Mouse (Mus musculus) limb, embryonic 10.5 days (tissue): ENCODE data around the gene Ccdc88b. TPM values are rescaled to one million over a fixed set of nuclear protein-coding genes. Genes with fewer than 3 reads are reported as not detected.
A peak's percentile ranks its signal among the peaks of the same experiment; 100 is the strongest.

Experiments used
- DNase-seq: peaks from one replicate; pipeline ENCODE4 v3.0.0-alpha.2; 2017; ENCODE audit warnings: low spot score
- H3K27ac ChIP-seq: fragments of 300-500 bp; sonication (generic); 2 replicates; pipeline ENCODE4 v1.5.1; 2016; ENCODE audit warnings: mild to moderate bottlenecking
- H3K27me3 ChIP-seq: fragments of 300-500 bp; sonication (generic); 2 replicates; pipeline ENCODE4 v1.6.1; 2016; ENCODE audit warnings: low read depth, mild to moderate bottlenecking; ENCODE audit not compliant: poor library complexity, severe bottlenecking
- H3K36me3 ChIP-seq: fragments of 300-500 bp; sonication (generic); 2 replicates; pipeline ENCODE4 v1.6.1; 2016; ENCODE audit warnings: mild to moderate bottlenecking, moderate library complexity
- H3K4me1 ChIP-seq: fragments of 300-500 bp; sonication (generic); 2 replicates; pipeline ENCODE4 v1.6.1; 2016
- H3K4me3 ChIP-seq: fragments of 300-500 bp; sonication (generic); 2 replicates; pipeline ENCODE4 v1.5.1; 2016; ENCODE audit warnings: mild to moderate bottlenecking, moderate library complexity
- H3K9me3 ChIP-seq: fragments of 300-500 bp; sonication (generic); replicated peaks from 2 replicates; pipeline ENCODE4 v1.6.1; 2016; ENCODE audit warnings: mild to moderate bottlenecking
- WGBS: fragments of 180-500 bp; shearing (Covaris S2); methylation state at CpG from one replicate; pipeline ENCODE4 v1.1.7; 2016; 5-methylcytosine and 5-hydroxymethylcytosine counted together
- polyA plus RNA-seq: library from polyadenylated mRNA; unstranded; fragments of >200 nt; fragmentation: Nextera tagmentation; extraction: Ambion mirVana; gene quantifications from 2 replicates; pipeline ENCODE4 v1.2.1, GENCODE M21; 2016

The Ccdc88b gene
- polyA plus RNA-seq, 1 experiment from 2014 or later = 0.61 TPM

- Histone ChIP-seq H3K4me1 (peaks cover 25% of the 10 kb centered on the region), H3K9me3 (no peaks in the 10 kb centered on the region), H3K36me3 (no peaks in the 10 kb centered on the region), H3K4me3 (no peak overlapping the region), H3K27me3 (peaks cover 81% of the 10 kb centered on the region), H3K27ac (no peak overlapping the region)
- 84% methylated on average over 12 of the region's 12 CpGs for WGBS
- no peak for DNase-seq
These were observed 3.4 kb downstream of the Ccdc88b start for GRCm38 (mm10) chr19:6854658-6855057.

- H3K9me3 ChIP-seq = no peaks in the 10 kb centered on the region
- H3K27ac ChIP-seq = no peak overlapping the region
- peaks cover 25% of the 10 kb centered on the region for H3K4me1 ChIP-seq
- WGBS = 70% methylated on average over 8 of the region's 8 CpGs
- H3K4me3 ChIP-seq = no peak overlapping the region
- DNase-seq = no peak
- peaks cover 88% of the 10 kb centered on the region for H3K27me3 ChIP-seq
- H3K36me3 ChIP-seq = no peaks in the 10 kb centered on the region
These were observed 4.1 kb downstream of the Ccdc88b start for GRCm38 (mm10) chr19:6853903-6854302.

- H3K27ac ChIP-seq = no peak overlapping the region
- peaks cover 37% of the 10 kb centered on the region for H3K4me1 ChIP-seq
These were observed 5.4 kb downstream of the Ccdc88b start for GRCm38 (mm10) chr19:6852393-6853305.

GRCm38 (mm10) chr19:6851497-6851896 lies 6.5 kb downstream of the Ccdc88b start:
- H3K4me1 ChIP-seq = peaks cover 33% of the 10 kb centered on the region
- peaks cover 97% of the 10 kb centered on the region for H3K27me3 ChIP-seq
- H3K9me3 ChIP-seq = no peaks in the 10 kb centered on the region
- no peak for DNase-seq
- H3K4me3 ChIP-seq = no peak overlapping the region
- 84% methylated on average over 3 of the region's 3 CpGs for WGBS
- no peaks in the 10 kb centered on the region for H3K36me3 ChIP-seq
- H3K27ac ChIP-seq = no peak overlapping the region

More at GRCm38 (mm10) chr19:6852393-6853305, 5.4 kb downstream of the Ccdc88b start:
- no peaks in the 10 kb centered on the region for H3K36me3 ChIP-seq
- peaks cover 97% of the 10 kb centered on the region for H3K27me3 ChIP-seq
- H3K4me3 ChIP-seq = no peak overlapping the region
- 80% methylated on average over 21 of the region's 21 CpGs for WGBS
- no peaks in the 10 kb centered on the region for H3K9me3 ChIP-seq
- no peak for DNase-seq

- Histone ChIP-seq H3K9me3 (no peaks in the 10 kb centered on the region), H3K4me1 (peaks cover 17% of the 10 kb centered on the region), H3K27ac (no peak overlapping the region), H3K4me3 (no peak overlapping the region), H3K36me3 (no peaks in the 10 kb centered on the region), H3K27me3 (peaks cover 98% of the 10 kb centered on the region)
- WGBS = 74% methylated on average over 23 of the region's 23 CpGs
- DNase-seq = no peak
These were observed 8.4 kb downstream of the Ccdc88b start for GRCm38 (mm10) chr19:6849506-6850068.

- 4% methylated on average over 31 of the region's 31 CpGs for WGBS
- Histone ChIP-seq H3K27ac (peak overlapping the region; percentile 30; the same call in 1 of the 2 replicates), H3K36me3 (no peaks in the 10 kb centered on the region), H3K4me3 (peak overlapping the region; percentile 38), H3K9me3 (no peaks in the 10 kb centered on the region), H3K4me1 (peaks cover 15% of the 10 kb centered on the region), H3K27me3 (peaks cover 98% of the 10 kb centered on the region)
- DNase-seq = no peak
These were observed 10.0 kb downstream of the Ccdc88b start for GRCm38 (mm10) chr19:6847841-6848517.

- no peak overlapping the region for H3K27ac ChIP-seq
- H3K4me1 ChIP-seq = peaks cover 17% of the 10 kb centered on the region
- no peak for DNase-seq
- peaks cover 100% of the 10 kb centered on the region for H3K27me3 ChIP-seq
- H3K4me3 ChIP-seq = no peak overlapping the region
- no peaks in the 10 kb centered on the region for H3K36me3 ChIP-seq
- H3K9me3 ChIP-seq = no peaks in the 10 kb centered on the region
- 86% methylated on average over 4 of the region's 4 CpGs for WGBS
These were observed 12.0 kb downstream of the Ccdc88b start for GRCm38 (mm10) chr19:6846050-6846449.

GRCm38 (mm10) chr19:6842353-6842752 lies 15.7 kb downstream of the Ccdc88b start:
- Histone ChIP-seq H3K9me3 (no peaks in the 10 kb centered on the region), H3K27ac (no peak overlapping the region), H3K4me3 (no peak overlapping the region), H3K27me3 (peaks cover 100% of the 10 kb centered on the region), H3K4me1 (peaks cover 25% of the 10 kb centered on the region), H3K36me3 (0 out of 2 replicates have a peak, but pooled peaks cover 2% of the 10 kb centered on the region)
- WGBS = 85% methylated on average over 1 of the region's 1 CpGs
- DNase-seq = no peak

- H3K27ac ChIP-seq = no peak overlapping the region
- WGBS = 22% methylated on average over 3 of the region's 3 CpGs
- peaks cover 100% of the 10 kb centered on the region for H3K27me3 ChIP-seq
- no peaks in the 10 kb centered on the region for H3K9me3 ChIP-seq
- H3K36me3 ChIP-seq = 0 out of 2 replicates have a peak, but pooled peaks cover 2% of the 10 kb centered on the region
- no peak overlapping the region for H3K4me3 ChIP-seq
- peaks cover 25% of the 10 kb centered on the region for H3K4me1 ChIP-seq
- no peak for DNase-seq
These were observed 16.8 kb downstream of the Ccdc88b start for GRCm38 (mm10) chr19:6841292-6841597.

GRCm38 (mm10) chr19:6840475-6841291 lies 17.3 kb downstream of the Ccdc88b start, which contains the start of gene Rps6ka4:
Rps6ka4 (minus strand) TSS chr19:6840636.
- Histone ChIP-seq H3K27ac (peak within 1 kb of the TSS; percentile 79), H3K4me1 (peaks cover 25% of the 10 kb centered on the region), H3K4me3 (peak within 1 kb of the TSS; percentile 69), H3K9me3 (no peaks in the 10 kb centered on the region), H3K27me3 (peaks cover 100% of the 10 kb centered on the region), H3K36me3 (0 out of 2 replicates have a peak, but pooled peaks cover 2% of the 10 kb centered on the region)
- DNase-seq = peak; percentile 72
- 1% methylated on average over 43 of the region's 44 CpGs for WGBS

- under 1% methylated on average over 46 of the region's 46 CpGs for WGBS
- DNase-seq = peak; percentile 52
These were observed 18.2 kb downstream of the Ccdc88b start for GRCm38 (mm10) chr19:6839615-6840474.

More at GRCm38 (mm10) chr19:6839615-6840474, 18.2 kb downstream of the Ccdc88b start:
- H3K4me1 ChIP-seq = peaks cover 25% of the 10 kb centered on the region
- H3K36me3 ChIP-seq = 0 out of 2 replicates have a peak, but pooled peaks cover 2% of the 10 kb centered on the region
- H3K9me3 ChIP-seq = no peaks in the 10 kb centered on the region
- H3K27me3 ChIP-seq = peaks cover 100% of the 10 kb centered on the region
- peak overlapping the region; percentile 79 for H3K27ac ChIP-seq
- peak overlapping the region; percentile 69 for H3K4me3 ChIP-seq
